Mouse (Mus musculus) urinary bladder, postnatal 14 days (tissue): ENCODE measurements around the gene Pdia5.
A peak's percentile ranks its signal among the peaks of the same experiment; 100 is the strongest.

Experiments used
- DNase-seq: peaks from one replicate; pipeline ENCODE4 v3.0.0; 2021; ENCODE audit warnings: low spot score

Pdia5 gene

DNA sequence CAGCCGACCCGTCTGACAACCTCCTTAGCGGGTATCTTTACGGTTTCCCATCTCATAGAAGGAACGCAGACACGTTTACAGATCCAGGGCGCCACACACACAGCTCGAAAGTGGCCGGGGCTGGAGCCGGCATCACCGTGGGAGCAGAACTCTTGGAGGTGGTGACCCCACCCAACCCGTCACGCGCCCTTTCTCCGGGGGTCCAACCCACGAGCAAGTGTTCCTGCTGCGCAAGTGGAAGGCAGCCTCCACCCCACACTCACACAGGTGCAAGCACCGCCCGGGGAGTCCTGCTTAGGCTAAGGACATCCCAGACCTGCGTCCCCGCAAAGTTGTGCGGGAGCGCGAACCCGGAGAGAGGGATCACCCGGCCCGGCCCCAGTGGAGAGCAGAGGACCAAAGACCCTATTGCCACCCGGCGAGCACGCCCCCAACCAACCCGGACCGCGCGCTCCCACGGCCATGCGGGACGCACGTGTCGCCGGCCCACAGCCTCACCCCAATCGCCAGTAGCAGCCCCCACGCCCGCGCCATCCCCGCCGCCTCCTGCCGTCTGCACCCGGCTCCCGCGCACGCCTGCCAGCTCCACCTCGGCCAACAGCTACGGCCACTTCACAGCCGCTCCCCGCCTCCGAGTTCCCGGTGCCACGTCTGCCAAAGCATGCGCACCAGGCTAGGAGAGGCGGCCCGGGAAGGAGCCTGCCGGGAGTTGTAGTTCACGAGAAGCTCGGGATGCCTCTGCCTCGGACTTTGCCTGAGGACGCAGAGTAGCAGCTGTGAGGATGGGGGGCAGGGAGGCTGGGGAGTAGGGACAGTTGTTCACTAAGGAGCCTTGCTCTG is at the start of gene Pdia5:
Pdia5 (minus strand) TSS at position 643 of the 840 bp plus-strand sequence.
- peak; percentile 90 for DNase-seq

DNA sequence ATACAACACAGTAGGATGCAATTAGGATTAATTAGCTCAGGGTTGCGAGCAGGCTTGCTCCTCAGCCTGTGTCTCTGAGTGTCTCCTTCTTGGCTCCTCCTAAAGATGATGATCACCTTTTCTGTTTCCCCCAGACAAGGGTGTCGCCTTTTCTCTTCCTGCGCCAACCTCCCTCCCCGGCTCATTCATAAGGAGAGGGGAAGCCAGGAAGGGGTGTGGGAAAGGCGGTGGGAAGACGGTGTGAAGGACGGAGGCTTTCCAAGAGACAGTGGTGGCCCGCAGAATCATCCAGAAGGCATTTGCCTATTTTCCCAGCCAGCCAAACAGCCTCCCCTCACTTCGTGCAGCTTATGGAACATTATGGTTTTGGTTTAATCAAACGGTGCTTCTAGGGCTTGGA is 48.4 kb upstream of the Pdia5 start:
- no peak for DNase-seq

DNA sequence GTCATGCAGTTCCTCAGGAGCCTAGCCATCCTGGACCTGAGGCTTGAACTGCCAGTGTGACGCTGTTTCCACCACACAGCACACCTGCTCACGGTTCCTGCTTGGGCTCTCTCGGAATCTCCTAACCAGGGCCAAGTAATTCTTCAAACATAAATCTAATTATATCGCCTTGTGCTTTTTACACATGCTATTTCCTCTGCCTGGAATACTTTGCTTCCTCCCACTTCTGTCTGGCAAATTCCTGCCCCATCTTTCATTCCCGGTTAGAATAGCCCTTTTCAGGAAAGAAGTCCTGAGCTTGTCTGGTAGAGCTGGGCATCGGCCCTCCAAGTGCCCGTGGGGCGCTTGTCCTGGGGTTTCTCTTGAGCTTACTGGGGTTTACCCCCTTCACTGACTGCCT is 47.0 kb upstream of the Pdia5 start:
- DNase-seq, result no peak

DNA sequence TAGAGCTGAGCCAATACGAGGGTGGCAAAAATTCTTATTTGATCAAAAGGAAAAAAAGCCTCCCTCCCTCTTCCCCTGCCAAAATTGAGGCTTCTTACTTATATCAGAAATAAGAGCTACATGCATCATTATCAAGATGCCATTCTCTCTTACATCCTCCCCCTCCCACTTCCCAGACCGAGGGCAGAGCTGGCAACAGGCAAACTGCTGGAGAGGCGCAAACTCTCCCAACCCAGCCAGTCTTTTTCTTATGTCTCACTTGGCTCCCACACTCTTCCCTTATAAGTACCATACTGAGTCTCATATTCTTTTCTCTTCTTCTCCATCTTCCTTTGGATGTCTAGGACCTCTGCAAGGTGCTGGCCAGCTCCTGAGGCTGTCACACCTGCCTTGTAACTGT is 44.0 kb upstream of the Pdia5 start:
- DNase-seq, result no peak

DNA sequence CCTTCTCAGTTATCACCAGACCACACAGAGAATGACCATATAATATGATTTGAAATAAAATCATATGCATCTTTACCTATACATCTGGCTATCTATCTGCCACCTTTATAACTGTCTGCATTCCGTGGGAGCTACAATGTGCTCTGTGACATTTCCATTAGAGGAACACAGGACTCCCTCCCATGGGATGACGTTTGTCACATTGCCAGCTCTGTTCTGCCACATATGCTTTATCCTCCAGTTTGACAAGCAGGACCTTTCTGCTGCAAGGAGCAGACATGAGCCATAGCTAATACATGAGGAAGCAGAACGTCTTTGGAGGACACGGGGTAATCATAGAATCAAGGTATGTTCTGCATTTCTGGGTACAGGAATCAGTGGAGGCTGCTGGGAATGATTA is 33.5 kb upstream of the Pdia5 start:
- no peak for DNase-seq

DNA sequence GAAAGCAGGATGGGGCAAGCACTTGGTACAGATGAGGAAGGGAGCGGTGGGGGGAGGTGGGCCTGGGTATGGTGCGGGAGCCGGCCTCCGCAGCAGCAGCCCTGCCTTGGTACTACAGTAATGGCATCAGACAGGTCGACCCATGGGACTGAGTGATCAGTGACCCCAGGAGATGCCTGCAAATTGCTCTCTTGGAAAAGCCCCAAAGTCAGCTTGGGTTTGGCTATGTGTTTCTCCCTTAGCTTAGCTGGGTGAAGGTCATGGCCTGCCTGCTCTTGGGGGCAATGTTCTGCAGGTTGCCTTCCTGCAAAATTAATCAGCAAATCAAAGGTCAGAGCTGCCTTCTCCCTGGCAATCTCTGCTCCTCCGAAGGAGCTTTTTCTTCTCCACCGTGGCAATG is 28.6 kb upstream of the Pdia5 start:
- DNase-seq, result no peak

DNA sequence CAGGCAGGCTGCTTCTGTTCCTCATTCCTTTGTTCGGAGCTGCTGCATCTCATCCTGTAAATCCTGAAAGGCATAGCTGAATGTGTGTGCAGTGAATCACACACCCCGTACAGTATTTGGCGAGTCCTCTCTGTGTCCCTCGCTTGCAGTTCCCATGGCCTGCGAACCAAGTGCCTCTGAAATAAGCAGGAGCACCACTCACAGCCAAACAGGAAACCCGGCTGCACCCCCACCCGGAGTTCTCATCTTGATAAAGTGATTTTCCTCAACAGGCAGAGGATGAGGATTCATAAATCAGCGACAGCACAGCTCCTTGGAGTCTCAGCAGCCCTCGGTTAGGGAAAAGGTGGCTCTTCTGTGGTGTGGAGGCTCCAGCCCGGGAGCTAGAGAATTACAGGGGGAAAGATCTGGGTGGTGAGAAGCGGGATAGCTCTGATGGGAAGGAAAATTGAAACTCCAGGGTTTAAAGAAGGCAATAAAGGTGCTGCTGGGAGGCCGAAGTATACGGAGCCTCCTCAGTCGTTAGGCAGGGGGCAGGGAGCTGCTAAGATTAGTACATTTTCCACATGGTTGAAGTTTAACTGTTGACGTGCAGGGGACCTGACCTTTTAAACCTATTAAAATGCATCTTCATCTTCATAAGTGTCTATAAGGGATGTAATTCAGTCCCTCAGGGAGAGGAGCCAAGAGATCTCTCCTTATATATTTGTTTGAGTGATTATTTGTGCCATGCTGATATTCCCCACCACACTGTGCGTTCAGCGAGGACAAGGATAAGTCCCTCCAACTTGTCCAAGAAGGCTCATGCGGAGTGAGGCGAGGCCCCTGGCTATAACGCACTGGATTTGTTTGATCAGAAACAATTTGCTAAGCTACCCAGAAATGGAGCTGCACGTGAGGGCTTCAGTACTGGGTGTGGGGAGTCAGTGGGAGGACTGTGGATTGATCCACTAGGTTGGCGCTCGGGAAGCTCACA is 27.6 kb upstream of the Pdia5 start:
- DNase-seq, result peak; percentile 16

DNA sequence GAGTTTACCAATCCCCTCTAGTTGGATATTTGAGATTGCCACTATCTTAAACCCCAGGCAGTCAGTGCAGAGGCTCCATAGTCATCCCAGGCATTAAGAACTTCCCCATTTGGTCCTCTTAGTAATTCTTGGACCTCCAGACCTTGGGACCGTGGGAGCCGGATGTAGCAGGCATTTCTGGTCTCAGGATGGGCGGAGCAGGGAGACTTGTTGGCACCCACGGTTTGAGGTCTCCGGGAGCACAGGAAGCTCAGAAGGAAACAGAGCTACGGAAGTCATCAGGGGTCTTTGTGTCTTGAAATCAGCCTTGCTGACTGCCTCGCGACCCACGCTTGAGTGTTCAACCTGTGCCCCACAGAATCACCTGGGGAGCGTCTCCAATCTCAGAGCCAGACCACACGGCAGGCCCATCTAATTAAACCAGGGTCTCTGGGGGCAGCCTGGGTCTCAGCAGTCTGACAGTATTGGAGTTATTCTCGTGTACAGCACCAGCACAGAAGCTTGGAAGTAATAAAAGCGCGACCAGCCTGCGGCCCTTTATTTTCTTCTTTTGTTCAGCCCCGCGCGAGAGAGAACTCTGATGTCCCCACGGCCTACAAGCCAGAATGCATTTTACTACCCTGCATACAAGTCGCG is 25.4 kb upstream of the Pdia5 start:
- DNase-seq, result no peak

DNA sequence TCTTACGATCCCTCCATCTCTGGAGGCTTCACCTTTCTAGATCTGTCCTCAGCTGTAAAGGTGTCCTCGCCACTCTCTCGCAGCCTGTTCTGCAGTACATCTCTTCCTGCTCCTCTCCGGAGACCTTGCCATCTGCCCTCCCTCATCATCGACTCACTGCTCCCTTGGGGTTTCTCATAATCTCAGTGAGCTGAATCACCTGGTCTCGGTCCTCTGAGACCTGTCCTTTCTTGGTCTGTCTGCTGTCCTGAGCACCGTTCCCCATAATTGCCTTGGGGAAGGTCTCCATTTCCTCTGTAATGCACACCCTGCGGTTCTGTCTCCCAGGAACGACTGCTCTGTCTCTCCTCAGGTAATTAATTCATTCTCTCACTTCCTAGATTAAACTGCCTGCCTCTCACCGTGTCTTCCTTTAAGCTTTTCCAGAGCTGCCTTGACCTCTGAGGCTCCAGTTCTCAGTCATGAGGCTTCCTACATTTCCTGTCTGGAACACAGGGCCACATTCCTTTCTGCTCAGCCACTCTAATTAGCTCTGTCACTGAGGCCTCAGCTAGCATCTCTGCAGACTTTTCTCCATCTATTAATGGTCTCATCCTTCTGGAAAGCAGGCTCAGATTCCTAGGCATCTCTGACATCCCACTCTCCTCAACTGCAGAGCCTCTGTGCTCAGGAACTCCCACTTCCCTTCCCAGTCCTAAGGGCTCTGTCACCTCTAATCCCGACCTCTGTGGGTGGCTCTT is 18.8 kb upstream of the Pdia5 start:
- DNase-seq, result no peak

DNA sequence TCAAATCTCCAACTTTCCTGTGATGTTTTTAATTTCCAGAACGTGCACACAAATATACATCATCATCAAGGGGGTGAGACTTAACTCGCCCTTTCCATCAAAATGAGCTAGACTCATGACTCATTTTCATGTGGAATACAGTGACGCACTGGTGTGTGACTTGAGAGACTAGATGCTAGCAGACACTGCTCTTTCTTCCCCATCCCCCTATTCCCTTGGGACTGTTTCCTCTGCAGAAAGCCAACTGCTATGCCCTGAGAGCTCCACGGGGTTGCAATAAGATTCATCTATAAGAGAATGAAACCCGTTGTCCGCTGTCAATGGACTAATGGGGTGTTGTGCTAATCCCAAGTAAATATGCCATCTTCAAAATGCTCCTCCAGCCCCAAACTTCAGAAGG is 17.9 kb upstream of the Pdia5 start:
- no peak for DNase-seq

DNA sequence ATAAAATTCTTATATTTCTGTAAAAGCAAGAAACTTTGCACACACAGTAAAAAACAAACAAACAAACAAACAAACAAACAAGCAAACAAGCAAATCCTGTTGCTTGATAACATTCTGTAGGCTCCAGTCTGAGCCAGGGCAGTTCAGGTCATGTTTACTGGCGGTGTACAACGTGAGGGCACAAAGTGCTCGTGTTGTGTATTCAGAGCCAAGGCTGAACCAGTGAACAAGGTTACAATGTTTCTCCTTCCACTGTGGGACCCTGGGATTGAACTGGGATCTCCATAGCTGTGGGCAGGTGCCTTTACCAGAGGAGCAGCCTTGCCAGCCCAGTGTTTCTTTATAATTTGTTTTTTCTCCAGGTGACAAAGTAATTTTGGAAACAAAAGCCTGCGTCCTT is 15.1 kb upstream of the Pdia5 start:
- no peak for DNase-seq

DNA sequence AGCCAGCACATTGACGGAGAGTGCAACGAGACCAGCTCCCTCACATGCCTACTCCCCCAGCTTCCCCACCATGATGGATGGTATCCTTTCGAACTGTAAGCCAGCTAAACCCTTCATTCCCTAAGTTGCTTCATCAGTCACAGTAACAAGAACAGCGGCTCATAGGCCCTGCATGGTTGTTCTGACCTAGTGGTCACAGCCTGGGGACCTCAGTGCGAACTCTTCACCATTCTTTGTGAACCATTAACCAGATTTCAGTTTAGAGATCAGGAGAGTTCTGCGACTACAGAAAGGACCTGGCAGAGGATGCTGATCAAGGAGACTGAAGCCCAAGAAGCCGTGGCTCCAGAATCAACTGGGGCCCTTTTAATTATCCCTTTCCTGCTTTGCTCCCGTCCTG is 13.6 kb upstream of the Pdia5 start:
- DNase-seq, result no peak

DNA sequence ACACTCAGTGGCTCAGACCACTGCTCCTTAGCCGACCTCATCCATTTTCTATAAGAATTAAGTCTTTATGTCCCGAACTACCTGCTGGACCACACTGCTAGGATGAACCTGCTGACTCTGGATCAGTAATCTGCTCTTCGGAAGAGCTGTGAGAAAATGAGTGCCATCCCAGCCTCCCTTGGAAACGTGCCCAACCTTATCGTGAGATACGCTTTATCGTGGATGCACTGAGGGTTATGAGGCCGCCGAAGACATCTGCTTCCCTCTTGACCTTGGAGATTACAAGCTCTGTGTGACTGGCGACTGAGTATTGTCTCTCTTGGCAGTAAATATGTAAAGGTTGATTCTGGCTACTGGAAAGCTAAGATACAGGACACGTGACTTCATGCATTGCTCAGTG is 11.8 kb upstream of the Pdia5 start:
- no peak for DNase-seq

DNA sequence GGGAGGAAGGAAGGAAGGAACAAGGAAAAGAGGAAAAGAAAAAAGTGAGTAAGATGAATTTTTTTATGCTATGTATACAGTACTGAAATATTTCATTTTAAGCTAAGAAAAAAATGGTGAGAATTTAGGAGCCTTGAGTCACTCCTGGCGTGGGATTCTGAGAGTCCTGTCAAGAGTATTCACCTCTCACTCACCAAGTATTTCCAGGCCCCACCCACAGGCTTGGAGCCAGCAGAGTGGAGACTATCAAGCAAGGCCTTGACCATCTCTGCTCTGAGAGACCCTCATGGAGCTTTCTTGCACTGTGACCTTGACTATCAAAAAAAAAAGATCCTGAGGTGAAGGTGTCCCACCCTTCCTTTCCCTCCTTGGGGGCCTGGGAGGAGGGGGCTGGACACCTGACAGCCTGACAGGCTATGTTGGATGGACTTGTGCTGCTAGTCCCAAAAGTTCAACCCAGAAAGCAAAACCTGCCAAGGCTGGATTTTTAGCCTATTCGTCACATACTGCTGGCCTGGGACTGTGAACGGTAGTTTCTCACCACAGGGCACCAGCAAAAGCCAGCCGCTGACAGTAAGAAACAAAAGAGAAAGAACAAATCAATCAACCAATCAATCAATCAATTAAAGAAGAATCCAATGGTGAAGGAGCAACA is 10.6 kb upstream of the Pdia5 start:
- DNase-seq, result no peak

DNA sequence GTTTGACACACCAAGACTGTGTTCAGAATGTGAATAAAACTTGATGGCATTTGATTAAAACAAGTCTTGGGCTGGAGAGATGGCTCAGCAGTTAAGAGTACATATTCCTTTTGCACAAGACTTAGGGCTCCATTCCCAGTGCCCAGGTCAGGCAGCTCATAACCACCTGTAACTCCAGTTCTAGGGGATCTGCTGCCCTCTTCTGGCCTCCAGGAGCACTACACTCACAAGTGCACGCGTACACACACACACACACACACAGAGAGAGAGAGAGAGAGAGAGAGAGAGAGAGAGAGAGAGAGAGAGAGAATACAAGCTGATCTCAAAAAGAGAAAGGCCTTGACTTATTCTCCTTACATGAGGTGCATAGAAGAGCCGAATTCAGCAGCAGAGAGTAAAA is 9.7 kb upstream of the Pdia5 start:
- no peak for DNase-seq

DNA sequence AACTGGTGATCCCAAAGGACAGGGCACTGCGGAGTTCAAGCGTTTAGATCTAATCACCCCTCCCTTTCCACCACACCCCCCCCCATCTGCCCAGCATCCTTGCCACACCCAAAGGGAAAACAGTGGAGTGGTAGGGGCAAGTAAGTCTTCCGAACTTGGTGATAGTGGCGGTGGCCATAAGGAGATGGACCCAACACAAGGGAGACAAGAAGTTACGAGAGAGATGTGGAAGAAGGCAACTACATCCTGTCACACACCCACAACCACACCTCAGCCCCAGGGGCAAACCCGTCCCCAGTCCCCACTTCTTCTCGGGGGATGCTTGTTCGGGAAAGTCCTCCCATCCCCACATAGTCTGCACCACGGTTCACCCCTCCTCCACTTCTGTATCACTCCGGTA is 880 bp downstream of the Pdia5 start:
- no peak for DNase-seq

DNA sequence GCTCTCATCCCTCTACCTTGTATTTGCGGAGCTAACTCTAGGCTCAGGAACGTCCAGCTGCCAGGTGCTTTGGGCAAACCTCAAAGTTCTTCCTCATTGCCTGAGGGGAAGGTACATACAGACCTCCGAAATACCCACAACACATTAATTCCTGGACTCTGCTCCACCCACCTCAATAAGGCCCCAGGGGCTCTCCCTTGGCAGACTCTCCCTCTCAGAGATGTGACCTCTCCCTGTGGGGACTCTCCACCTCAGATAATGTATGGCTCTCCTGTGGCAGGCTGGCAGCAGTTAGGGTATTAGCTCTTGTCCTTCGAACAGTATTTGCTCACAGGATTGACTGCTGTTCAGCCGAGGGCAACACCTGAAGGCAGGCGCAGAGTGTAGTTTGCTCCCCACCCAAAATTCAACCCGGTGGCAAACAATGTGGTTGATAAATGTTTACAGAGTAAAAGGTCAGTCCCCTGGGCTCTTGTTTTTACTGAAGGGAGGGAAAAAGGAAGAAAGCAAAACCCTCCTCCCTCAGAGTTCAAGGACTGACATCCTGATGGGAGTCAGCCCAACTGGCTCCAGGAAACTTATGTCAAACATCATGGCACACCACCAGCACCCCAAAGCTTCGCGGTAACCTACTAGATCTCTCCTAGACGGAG is 1.5 kb downstream of the Pdia5 start:
- no peak for DNase-seq

DNA sequence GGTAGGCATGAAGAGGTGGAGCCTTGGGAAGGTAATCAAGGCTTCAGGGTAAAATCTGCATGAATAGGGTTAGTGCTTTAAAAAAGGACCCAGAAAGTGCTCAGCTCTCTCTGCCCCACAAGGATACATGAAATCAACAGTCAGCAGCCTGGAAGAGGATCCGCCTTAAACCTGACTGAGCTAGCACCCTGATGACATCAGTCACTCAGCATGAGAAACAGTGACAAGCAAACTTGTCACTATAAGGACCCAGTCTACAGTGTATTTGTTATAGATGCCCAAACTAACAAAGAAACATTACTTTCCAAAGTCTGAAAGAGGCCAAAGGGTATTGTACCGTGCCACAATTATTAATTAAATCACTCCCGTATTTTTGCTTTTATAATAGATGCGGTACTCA is 2.9 kb downstream of the Pdia5 start:
- DNase-seq, result no peak

DNA sequence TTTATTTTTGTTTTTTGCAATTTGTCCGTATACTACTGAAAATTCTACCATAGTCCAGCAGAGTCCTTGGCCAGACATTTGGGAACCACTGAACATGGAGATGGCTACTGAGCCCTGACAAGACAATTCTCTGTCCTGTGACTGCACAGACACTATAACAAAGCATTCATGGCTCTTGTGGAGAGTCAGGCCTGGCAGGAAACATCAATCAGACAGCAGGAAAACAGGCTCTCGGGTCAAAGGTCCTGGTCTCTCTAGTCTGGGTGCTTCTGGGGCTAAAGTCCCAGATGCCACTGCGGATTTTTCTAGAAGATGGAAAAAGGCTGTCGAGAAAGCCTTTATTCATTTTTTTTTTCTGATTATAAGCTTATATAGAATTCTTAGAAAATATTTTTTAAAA is 3.6 kb downstream of the Pdia5 start:
- DNase-seq, result no peak

DNA sequence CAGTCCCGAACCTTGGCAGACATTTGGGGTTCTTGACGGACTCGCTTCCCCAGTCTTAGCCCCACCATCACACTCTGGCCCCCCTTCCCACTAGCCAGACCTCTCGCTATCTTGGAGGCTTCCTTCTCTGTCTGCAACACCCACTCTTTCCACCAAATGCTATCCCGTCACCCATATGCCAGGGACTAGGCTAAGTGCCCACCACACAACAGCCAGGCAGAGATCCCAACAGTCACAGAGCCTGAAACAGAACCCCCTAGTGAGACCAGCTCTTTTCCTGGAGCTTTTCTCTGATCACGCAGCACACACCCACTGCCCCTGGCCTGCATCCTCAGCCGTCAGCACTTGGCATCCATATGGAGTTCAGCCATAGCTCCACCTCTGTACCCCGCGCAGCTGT is 5.0 kb downstream of the Pdia5 start:
- DNase-seq, result no peak
